Mouse (Mus musculus): Measurements from ENCODE around the gene Lmna.

The Lmna gene

DNA sequence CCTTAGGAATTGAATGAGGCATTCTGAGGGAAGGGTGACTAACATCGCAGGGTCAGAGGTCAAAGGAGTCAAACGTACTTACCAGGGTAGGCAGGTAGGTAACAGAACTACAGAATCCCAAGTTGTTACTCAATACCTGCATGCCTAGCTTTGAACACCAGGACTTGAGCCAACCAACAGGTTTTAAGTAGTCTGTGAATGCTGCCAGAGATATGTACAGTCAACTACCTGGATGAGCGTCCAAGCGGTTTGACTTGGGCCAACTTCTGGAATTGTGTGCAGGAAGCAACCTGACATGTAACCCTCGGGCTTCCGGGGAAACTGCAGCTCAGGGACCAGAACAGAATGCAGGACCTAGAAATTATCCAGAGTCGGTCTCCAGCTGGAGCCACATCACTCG lies 13.3 kb upstream of the Lmna start:
- CTCF ChIA-PET, result interaction anchor here (1.4 to 2.1 kb wide), 2 partner anchors 32 to 40 kb away, joined by 3 to 12 read pairs; no protein-coding TSS in a partner anchor

DNA sequence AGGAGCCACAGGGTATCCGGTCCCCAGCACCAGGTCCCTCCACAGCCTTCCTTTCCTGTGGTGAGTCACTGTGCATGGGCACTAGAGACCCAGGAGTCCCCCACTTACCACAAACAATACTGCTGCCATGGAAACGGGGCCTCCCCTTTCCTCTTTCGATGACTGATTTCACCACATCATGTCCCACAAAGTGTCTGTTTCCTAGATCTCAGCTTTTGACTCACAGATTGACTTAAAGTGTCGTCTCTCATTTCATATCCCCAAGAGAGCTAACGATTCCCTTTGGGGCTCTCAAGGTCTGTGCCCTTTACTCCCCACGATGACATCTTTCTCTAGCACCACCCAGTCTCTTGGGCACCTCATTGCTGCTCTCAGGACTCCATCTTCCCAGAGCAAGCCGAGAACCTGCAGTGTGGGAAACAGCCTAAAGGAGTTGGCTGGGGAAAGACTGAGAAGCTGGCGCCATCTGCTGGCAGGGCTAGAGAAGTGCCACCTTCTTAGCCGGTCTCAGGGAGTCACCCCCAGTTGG lies 12.1 kb upstream of the Lmna start:
- CTCF ChIA-PET, result interaction anchor here (0.8 to 2.3 kb wide), 6 partner anchors 8 to 65 kb away, joined by 3 to 15 read pairs (median 9); partner anchors contain the start of gene Lmna

DNA sequence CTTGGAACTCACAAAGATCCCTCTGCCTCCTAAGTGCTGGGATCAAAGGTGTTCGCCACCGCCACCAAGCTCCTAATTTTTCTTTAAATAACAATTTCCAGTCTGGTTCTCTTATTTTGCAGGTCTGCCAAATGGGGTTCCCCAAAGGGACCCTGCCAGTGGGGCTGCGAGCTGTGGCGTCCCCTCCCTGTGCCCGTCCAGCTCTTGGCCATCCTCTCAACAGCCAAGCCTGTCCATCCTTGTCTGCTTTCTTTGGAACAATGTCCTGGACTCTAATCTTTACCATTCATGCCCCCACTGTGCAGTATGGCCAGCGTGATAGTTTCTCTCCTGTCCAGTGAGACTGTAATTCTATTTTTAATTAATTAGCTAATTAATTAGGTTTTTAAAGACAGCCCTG lies 11.4 kb upstream of the Lmna start:
- CTCF ChIA-PET, result interaction anchor here (0.6 to 2.3 kb wide), 6 partner anchors 11 to 85 kb away, joined by 3 to 15 read pairs (median 9); partner anchors contain the start of gene Lmna

DNA sequence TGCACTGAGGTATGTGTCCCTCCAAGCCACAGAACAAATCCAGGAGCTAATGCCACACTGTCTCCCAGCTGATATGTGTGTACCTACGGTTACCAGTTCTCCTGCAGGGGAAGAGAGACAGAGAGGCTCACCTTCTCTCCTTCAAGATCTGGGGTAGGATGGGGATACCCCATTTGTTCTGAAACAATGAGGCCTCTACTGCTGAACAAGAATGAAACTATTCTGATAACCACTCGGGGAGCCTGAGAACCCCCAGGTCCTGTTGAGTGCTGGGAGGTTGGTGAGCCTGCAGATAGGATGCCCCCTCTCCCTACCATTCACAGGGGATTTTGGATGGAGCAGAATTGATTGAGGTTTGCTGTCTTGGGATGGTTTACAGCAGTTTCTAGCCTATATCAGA lies 10.3 kb upstream of the Lmna start:
- CTCF ChIA-PET, result interaction anchor here (0.6 to 2.1 kb wide), 2 partner anchors 30 to 59 kb away, joined by 3 to 11 read pairs; partner anchors contain the start of gene Sema4a

DNA sequence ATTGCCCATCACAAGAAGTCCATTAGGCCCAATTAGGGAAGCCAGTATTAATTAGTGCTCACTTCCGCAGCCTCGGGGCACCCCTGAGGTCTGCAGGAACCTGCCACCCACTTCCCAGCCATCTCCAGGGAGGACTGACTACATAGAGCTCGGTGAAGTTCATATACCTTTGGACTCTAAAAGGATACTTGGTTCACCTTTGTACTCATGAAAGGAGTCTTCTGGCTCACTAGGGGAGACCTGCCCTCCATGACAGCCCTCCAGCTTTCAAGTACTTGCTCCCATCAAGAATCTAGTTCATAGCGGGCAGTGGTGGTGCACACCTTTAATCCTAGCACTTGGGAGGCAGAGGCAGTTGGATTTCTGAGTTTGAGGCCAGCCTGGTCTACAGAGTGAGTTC lies 8.7 kb upstream of the Lmna start:
- CTCF ChIA-PET, result no interaction called here

- CTCF ChIA-PET, result interaction anchor here (0.7 kb wide), 1 partner anchor 33 kb away, joined by 4 read pairs; no protein-coding TSS in a partner anchor
Observed at GRCm38 (mm10) chr3:88516407-88516806, 6.7 kb upstream of the Lmna start.

DNA sequence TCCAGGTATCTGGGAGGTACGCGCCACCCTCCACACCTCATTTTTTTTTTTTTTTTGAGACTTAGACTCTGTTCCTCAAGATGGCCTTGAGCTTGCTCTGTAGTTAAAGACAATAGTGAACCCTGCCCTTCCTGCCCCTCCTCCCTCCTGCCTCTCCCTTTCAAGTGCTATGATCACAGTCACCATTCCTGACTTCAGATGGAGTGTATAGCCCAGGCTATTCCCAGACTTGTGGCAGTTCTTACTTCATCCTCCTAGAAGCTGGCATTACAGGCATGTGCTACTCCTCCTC lies 5.3 kb upstream of the Lmna start:
- CTCF ChIA-PET, result interaction anchor here (1.3 kb wide), 1 partner anchor 20 kb away, joined by 6 read pairs; no protein-coding TSS in a partner anchor

DNA sequence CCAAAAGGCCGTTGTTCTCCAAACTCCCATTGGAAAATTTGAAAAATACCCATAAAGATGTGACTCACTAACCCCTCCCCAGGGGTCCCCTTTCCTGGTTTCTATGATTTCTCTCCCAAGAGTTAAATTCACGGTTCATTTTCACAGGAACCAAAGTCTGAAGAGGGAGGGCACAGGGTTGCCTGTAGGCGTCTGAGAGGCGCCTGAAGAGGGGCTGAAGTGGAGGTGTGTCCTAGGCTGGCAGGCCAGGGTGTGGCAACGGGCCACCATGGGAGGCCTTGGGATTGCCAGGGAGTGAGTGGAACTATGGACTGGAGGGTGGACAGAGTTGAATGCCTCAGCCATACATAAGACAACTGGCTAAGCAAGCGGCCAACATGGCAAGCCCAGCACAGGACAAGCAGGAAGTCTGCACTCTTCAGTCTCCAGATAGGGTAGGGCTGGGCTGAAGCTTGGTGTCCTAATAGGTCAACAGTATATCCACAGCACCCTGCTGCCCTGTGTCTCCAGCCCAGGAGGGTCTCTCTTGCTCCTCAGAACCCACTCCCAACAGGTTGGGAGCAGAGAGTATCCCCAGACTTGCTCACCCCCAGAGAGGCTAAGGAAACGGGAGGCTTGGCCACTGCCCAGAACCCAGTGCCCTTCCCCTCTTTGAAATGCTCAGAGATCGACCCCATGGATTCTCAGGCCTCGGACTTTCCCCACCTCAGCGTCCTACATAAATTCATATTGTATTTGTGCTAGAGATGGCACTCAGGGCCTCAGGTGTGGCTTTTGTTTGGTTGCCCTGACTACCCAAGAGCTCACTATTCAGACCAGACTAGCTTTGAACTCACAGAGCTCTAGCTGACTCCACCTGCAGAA lies 4.7 kb upstream of the Lmna start:
- CTCF ChIA-PET, result interaction anchor here (1.3 kb wide), 1 partner anchor 19 kb away, joined by 6 read pairs; no protein-coding TSS in a partner anchor

GRCm38 (mm10) chr3:88513546-88514115 lies 3.9 kb upstream of the Lmna start:
- CTCF ChIA-PET, result interaction anchor here (0.9 to 1.6 kb wide), 3 partner anchors 12 to 25 kb away, joined by 3 to 4 read pairs (median 4); no protein-coding TSS in a partner anchor

GRCm38 (mm10) chr3:88512896-88513545 lies 3.3 kb upstream of the Lmna start:
- CTCF ChIA-PET, result interaction anchor here (0.7 to 1.6 kb wide), 4 partner anchors 11 to 114 kb away, joined by 3 to 4 read pairs (median 4); no protein-coding TSS in a partner anchor

DNA sequence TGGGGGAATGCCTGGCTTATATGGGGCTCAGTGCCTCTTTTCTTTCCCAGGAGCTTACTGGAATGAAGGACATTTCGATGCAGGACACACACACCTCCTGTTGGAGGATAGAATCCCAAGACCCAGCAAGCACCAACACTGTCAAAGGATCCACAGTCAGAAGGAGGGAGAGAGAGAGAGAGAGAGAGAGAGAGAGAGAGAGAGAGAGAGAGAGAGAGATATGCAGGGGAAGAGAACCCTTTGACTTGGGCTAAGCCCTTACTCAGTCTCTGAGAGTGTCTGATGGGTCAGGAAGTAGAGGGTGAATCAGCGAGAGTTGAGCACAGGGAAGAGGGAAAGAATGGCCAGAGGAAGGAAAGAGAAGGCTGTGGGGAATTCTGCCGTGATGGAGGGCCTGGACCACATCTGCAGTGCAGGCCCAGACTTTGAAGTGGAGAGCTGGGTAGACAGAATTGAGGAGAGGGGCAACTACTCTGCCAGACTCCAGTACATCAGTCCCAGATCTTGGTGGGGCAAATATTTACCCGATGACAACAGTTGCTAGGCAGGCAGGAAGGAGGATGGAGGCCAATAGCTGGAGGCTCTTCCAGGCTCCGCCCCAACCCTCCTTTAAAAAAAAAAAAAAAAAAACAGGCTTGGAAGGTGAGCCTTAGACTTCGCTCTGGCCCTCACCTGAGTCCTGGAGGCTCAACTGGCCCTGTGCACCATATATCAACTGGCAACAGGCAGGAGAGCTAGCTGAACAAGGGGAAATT lies 2.6 kb upstream of the Lmna start:
- CTCF ChIA-PET, result interaction anchor here (0.7 to 1.6 kb wide), 5 partner anchors 10 to 113 kb away, joined by 3 to 5 read pairs (median 4); no protein-coding TSS in a partner anchor

DNA sequence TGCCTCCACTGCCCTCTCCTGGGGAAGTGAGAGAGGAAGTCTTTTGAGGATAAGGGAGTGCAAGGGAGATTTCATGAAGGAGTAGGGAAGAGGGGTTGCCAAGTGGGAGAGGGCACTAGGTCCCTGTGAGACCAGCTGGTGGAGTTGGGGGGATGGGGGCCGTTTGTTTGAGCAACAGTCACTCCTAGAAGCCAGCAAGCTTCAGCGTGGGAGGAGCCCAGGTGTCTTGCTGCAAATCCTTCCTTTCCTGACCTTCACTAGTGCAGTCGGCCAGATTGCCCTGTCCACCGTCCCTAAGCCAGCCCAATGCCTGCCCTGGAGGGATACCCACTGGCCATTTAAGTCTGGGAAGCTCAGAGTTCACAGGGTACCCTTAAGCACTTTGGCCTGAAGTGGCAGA lies 1.8 kb upstream of the Lmna start:
- CTCF ChIA-PET, result interaction anchor here (1.1 kb wide), 1 partner anchor 9 kb away, joined by 5 read pairs; no protein-coding TSS in a partner anchor

DNA sequence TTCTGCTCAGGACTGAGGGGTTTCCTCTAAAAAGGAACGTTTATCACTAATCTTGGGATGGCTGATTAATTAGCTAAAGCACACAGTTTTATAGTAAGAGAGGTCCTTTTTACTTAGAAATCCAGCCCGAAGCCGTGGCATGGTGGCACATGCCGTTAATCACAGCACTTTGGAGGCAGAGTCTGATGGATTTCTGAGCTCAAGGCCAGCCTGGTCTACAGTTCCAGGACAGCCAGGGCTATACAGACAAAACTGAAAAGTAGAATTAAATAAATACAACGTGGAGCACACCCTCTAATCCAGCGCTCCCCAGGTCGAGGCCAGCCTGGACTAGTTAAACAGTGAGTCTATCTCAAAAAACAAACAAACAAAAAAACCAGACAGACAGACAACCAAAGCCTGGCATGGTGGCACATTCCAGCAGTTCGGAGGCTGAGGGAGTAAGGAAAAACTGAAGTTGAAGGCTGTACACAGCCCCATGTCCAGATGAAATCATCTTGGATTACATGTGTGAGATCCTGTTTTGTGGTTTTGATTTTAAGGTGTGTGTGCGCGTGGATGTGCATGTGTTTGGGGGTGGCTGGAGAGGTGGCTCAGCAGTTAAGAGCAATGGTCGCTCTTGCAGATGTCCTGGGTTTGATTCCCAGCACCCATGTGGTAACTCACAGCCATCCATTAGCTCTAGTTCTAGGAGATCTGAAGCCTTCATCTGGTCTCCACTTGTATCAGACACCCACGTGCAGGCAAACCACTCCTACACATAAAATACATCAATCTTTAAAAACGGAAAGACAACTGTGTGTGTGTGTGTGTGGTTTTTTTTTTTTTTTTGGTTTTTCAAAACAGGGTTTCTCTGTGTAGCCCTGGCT lies 899 bp upstream of the Lmna start:
- CTCF ChIA-PET, result interaction anchor here (0.7 to 1.7 kb wide), 2 partner anchors 11 to 27 kb away, joined by 7 to 15 read pairs; no protein-coding TSS in a partner anchor

DNA sequence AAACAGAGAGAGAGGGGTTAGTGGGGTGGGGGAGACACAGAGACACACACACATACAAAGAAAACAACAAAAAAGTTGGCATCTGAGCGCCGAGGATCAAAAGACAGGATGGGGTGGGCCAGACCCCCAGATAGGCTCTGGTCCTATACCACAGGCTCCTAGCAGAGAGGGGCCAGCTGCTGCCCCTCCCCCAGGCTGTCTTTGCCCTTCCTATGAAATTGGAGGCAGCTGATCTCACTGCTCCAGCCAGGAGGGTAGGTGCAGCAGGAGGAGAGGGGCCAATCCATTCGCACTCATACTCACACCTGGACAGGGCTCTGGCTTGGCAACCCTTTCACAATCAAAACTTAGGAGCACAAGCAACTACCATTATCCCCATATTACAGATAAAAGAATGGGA lies 506 bp downstream of the Lmna start:
- CTCF ChIA-PET, result interaction anchor here (0.6 to 1.7 kb wide), 4 partner anchors 12 to 123 kb away, joined by 4 to 15 read pairs (median 6); no protein-coding TSS in a partner anchor

DNA sequence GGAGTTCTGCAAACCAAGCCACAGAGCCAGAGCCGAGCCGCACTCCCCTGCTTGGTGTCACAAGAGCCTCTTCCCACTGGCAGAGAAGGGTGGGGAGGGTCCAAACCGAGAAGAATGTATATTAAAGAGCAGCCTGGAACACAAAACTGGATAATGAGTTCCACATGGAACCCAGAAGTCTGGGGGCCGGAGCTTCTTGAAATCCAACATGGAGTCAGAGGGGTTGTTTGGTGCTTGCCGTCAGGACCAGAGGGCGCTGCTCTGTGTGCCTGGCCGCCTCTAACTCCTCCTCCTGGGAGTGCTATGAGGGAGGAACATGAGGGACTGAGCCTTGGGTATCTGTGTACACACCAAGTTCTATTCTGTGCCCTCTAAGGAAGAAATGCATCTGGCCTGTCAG lies 4.0 kb downstream of the Lmna start:
- CTCF ChIA-PET, result interaction anchor here (0.5 kb wide), 1 partner anchor 99 kb away, joined by 3 read pairs; no protein-coding TSS in a partner anchor

- CTCF ChIA-PET, result interaction anchor here (0.5 to 0.7 kb wide), 3 partner anchors 89 to 98 kb away, joined by 3 to 5 read pairs (median 3); no protein-coding TSS in a partner anchor
Observed at GRCm38 (mm10) chr3:88505081-88505480, 4.7 kb downstream of the Lmna start.

GRCm38 (mm10) chr3:88503881-88504746 lies 5.6 kb downstream of the Lmna start:
- CTCF ChIA-PET, result interaction anchor here (0.6 to 1.7 kb wide), 4 partner anchors 9 to 96 kb away, joined by 3 to 7 read pairs (median 4); no protein-coding TSS in a partner anchor

- CTCF ChIA-PET, result interaction anchor here (0.6 to 1.7 kb wide), 2 partner anchors 8 to 53 kb away, joined by 3 to 7 read pairs; no protein-coding TSS in a partner anchor
Observed at GRCm38 (mm10) chr3:88503505-88503863, 6.3 kb downstream of the Lmna start.
